Mouse (Mus musculus) limb, embryonic 13.5 days (tissue): ENCODE measurements around the gene Utp14b. TPM values are rescaled to one million over a fixed set of nuclear protein-coding genes. Genes with fewer than 3 reads are reported as not detected.

ENCODE experiments used
- polyA plus RNA-seq: library from polyadenylated mRNA; unstranded; fragments of >200 nt; fragmentation: Nextera tagmentation; extraction: Ambion mirVana; gene quantifications from 2 replicates; pipeline ENCODE4 v1.2.1, GENCODE M21; 2015

The Utp14b gene
- polyA plus RNA-seq, 1 experiment from 2014 or later, result 4.3 TPM

Other genes with a start within 250 kb of the Utp14b start
- 137 and 138 TPM in 2 replicates for gene Farsb, start 169.1 kb upstream of the Utp14b start, polyA plus RNA-seq
- gene Mogat1, start 147.0 kb upstream of the Utp14b start, polyA plus RNA-seq, result 0.72 TPM in 1 of 2 replicates, not detected in the other
- gene BC035947, start 145.9 kb upstream of the Utp14b start, polyA plus RNA-seq, result 0.38 and 0.47 TPM in 2 replicates
- gene Acsl3, start 213 bp upstream of the Utp14b start, polyA plus RNA-seq, result 76.8 and 83.2 TPM in 2 replicates
- 13.2 and 13.5 TPM in 2 replicates for gene Kcne4, start 158.7 kb downstream of the Utp14b start, polyA plus RNA-seq